Mouse (Mus musculus) CH12.LX (cell line): ENCODE data around the gene Acvr1. TPM values are rescaled to one million over a fixed set of nuclear protein-coding genes. Genes with fewer than 3 reads are reported as not detected.

ENCODE experiments used
- DNase-seq: peaks from one replicate; pipeline ENCODE4 v3.0.0-alpha.2; 2013; ENCODE audit errors: extremely low read depth
- H3K27ac ChIP-seq: 2 replicates; pipeline ENCODE4 v1.5.1; 2012; ENCODE audit warnings: low read depth, mild to moderate bottlenecking, control low read depth, moderate library complexity; ENCODE audit not compliant: insufficient read depth
- H3K27me3 ChIP-seq: replicated peaks from 2 replicates; pipeline ENCODE3; 2012; ENCODE audit warnings: inconsistent platforms
- H3K36me3 ChIP-seq, 2 experiments: replicated peaks in 1 of 2; 2 replicates each; pipeline versions ENCODE3 to v1.6.1; 2012; ENCODE audit warnings: inconsistent platforms in 1 of 2, low read length in 1 of 2, mild to moderate bottlenecking in 1 of 2, mixed read lengths in 1 of 2, moderate library complexity in 1 of 2; ENCODE audit not compliant: control insufficient read depth in 1 of 2, insufficient read depth in 1 of 2
- H3K4me1 ChIP-seq, 2 experiments: 2 replicates each; pipeline ENCODE4 v1.6.1; 2012; ENCODE audit warnings: inconsistent platforms in 1 of 2, moderate library complexity in 1 of 2; ENCODE audit not compliant: insufficient read depth in 2 of 2, control insufficient read depth in 1 of 2
- H3K4me2 ChIP-seq: 2 replicates; pipeline ENCODE4 v1.6.1; 2012; ENCODE audit warnings: low read depth, mild to moderate bottlenecking, control low read depth; ENCODE audit not compliant: poor library complexity, insufficient read depth, severe bottlenecking
- H3K4me3 ChIP-seq, 3 experiments: fragments of 150-350 bp in 1 of 3; sonication (generic) in 1 of 3; replicated peaks in 1 of 3; 2 replicates each; pipeline versions ENCODE3 to v1.5.1; 2011 to 2012; ENCODE audit warnings: low read depth in 2 of 3, low read length in 2 of 3, mild to moderate bottlenecking in 2 of 3, moderate library complexity in 2 of 3, control low read depth in 1 of 3, improper control_type of control experiment in 1 of 3, inconsistent platforms in 1 of 3, mixed read lengths in 1 of 3; ENCODE audit not compliant: poor library complexity in 1 of 3
- H3K79me2 ChIP-seq: replicated peaks from 2 replicates; pipeline ENCODE4 v1.6.1; 2012; ENCODE audit warnings: mild to moderate bottlenecking, moderate library complexity; ENCODE audit not compliant: control insufficient read depth, poor library complexity, insufficient read depth, severe bottlenecking; ENCODE audit errors: extremely low read depth
- H3K9ac ChIP-seq: 2 replicates; pipeline ENCODE4 v1.6.1; 2012; ENCODE audit warnings: low read depth, mild to moderate bottlenecking, control low read depth, moderate library complexity; ENCODE audit not compliant: insufficient read depth
- H3K9me3 ChIP-seq: replicated peaks from 2 replicates; pipeline ENCODE3; 2012; ENCODE audit warnings: low read length, inconsistent platforms, mixed read lengths
- BHLHE40 ChIP-seq: IDR thresholded peaks from 2 replicates; pipeline ENCODE4 v1.6.1; 2011; ENCODE audit warnings: mild to moderate bottlenecking, low read depth, low read length, improper control_type of control experiment
- CHD2 ChIP-seq: IDR thresholded peaks from 2 replicates; pipeline ENCODE4 v1.6.1; 2011; ENCODE audit warnings: low read length, improper control_type of control experiment
- CTCF ChIP-seq, 2 experiments: IDR thresholded peaks in 1 of 2; conservative IDR thresholded peaks in 1 of 2; 2 replicates each; pipeline ENCODE4 v1.5.1; 2011 to 2012; ENCODE audit warnings: low read depth in 2 of 2, low read length in 2 of 2, improper control_type of control experiment in 1 of 2, inconsistent platforms in 1 of 2, mild to moderate bottlenecking in 1 of 2, moderate library complexity in 1 of 2
- E2F4 ChIP-seq: IDR thresholded peaks from 2 replicates; pipeline ENCODE4 v1.6.1; 2011; ENCODE audit warnings: low read depth, low read length, improper control_type of control experiment; ENCODE audit not compliant: insufficient replicate concordance
- GABPA ChIP-seq: IDR thresholded peaks from 2 replicates; pipeline ENCODE4 v1.6.1; 2012; ENCODE audit warnings: low read depth, low read length, improper control_type of control experiment, inconsistent platforms; ENCODE audit not compliant: insufficient replicate concordance
- IRF4 ChIP-seq: IDR thresholded peaks from 2 replicates; pipeline ENCODE4 v1.6.1; 2014; ENCODE audit warnings: low read depth, mild to moderate bottlenecking, inconsistent platforms, low read length, improper control_type of control experiment
- JUN ChIP-seq: IDR thresholded peaks from 2 replicates; pipeline ENCODE4 v1.6.1; 2011; ENCODE audit warnings: low read depth, mild to moderate bottlenecking, low read length, improper control_type of control experiment, moderate library complexity; ENCODE audit not compliant: insufficient read depth
- MAX ChIP-seq: IDR thresholded peaks from 2 replicates; pipeline ENCODE4 v1.6.1; 2011; ENCODE audit warnings: low read length, improper control_type of control experiment
- MEF2A ChIP-seq: IDR thresholded peaks from 2 replicates; pipeline ENCODE4 v1.6.1; 2014; ENCODE audit warnings: low read depth, mild to moderate bottlenecking, inconsistent platforms, low read length, improper control_type of control experiment, borderline replicate concordance
- MYC ChIP-seq: IDR thresholded peaks from 2 replicates; pipeline ENCODE4 v1.6.1; 2011; ENCODE audit warnings: low read depth, mild to moderate bottlenecking, improper control_type of control experiment, low read length
- NELFE ChIP-seq: IDR thresholded peaks from 2 replicates; pipeline ENCODE4 v1.6.1; 2011; ENCODE audit warnings: low read depth, low read length, improper control_type of control experiment
- POLR2A ChIP-seq: IDR thresholded peaks from 2 replicates; pipeline ENCODE4 v1.6.1; 2011; ENCODE audit warnings: low read depth, mild to moderate bottlenecking, improper control_type of control experiment, low read length
- RAD21 ChIP-seq: IDR thresholded peaks from 2 replicates; pipeline ENCODE4 v1.6.1; 2011; ENCODE audit warnings: low read depth, mild to moderate bottlenecking, low read length, improper control_type of control experiment, moderate library complexity
- RCOR1 ChIP-seq: conservative IDR thresholded peaks from 2 replicates; pipeline ENCODE4 v1.6.1; 2012; ENCODE audit warnings: low read depth, mild to moderate bottlenecking, inconsistent platforms, low read length, improper control_type of control experiment
- SIN3A ChIP-seq: IDR thresholded peaks from 2 replicates; pipeline ENCODE4 v1.6.1; 2012; ENCODE audit warnings: low read length, improper control_type of control experiment, inconsistent platforms
- SMC3 ChIP-seq: IDR thresholded peaks from 2 replicates; pipeline ENCODE4 v1.6.1; 2011; ENCODE audit warnings: low read depth, low read length, improper control_type of control experiment
- TCF12 ChIP-seq: IDR thresholded peaks from 2 replicates; pipeline ENCODE4 v1.6.1; 2014; ENCODE audit warnings: low read depth, mild to moderate bottlenecking, inconsistent platforms, low read length, improper control_type of control experiment
- UBTF ChIP-seq: IDR thresholded peaks from 2 replicates; pipeline ENCODE4 v1.6.1; 2012; ENCODE audit warnings: low read depth, mild to moderate bottlenecking, inconsistent platforms, low read length, improper control_type of control experiment, moderate library complexity
- USF2 ChIP-seq: conservative IDR thresholded peaks from 2 replicates; pipeline ENCODE4 v1.6.1; 2011; ENCODE audit warnings: low read depth, low read length, improper control_type of control experiment
- ZC3H11A ChIP-seq: IDR thresholded peaks from 2 replicates; pipeline ENCODE4 v1.6.1; 2012; ENCODE audit warnings: low read depth, mild to moderate bottlenecking, inconsistent platforms, low read length, improper control_type of control experiment
- ZKSCAN1 ChIP-seq: IDR thresholded peaks from 2 replicates; pipeline ENCODE4 v1.6.1; 2012; ENCODE audit warnings: low read depth, inconsistent platforms, low read length, improper control_type of control experiment, borderline replicate concordance
- ZMIZ1 ChIP-seq: IDR thresholded peaks from 2 replicates; pipeline ENCODE4 v1.6.1; 2012; ENCODE audit warnings: low read depth, mild to moderate bottlenecking, inconsistent platforms, low read length, improper control_type of control experiment
- ZNF384 ChIP-seq: IDR thresholded peaks from 2 replicates; pipeline ENCODE4 v1.6.1; 2012; ENCODE audit warnings: low read depth, low read length, improper control_type of control experiment, inconsistent platforms
- dilution Hi-C: fragments of 300-500 bp; cut with MboI; formaldehyde crosslinking; loops from 2 replicates; pipeline ENCODE4 v1.14.3; 2020; ENCODE audit warnings: low sequenced_read_pairs; ENCODE audit not compliant: extremely low pct_unique_long_range_greater_than_20kb, extremely low pct_ligation_motif_present
- in situ Hi-C: fragments of 300-500 bp; cut with MboI; formaldehyde crosslinking; loops from 3 replicates; pipeline ENCODE4 v1.14.3; 2019; ENCODE audit warnings: low sequenced_read_pairs, low pct_ligation_motif_present, low pct_unique_long_range_greater_than_20kb, mixed read lengths
- polyA plus RNA-seq: library from polyadenylated mRNA; unstranded; fragments of >175 nt; gene quantifications from 2 replicates; pipeline ENCODE4 v1.2.1, GENCODE M21; 2012; ENCODE audit warnings: low read depth; ENCODE audit not compliant: insufficient read length
- total RNA-seq, 2 experiments: library from RNA; depleted of rRNA; stranded (reverse); fragments of 300-350 nt in 1 of 2; fragments of >200 nt in 1 of 2; gene quantifications; 2 replicates each; pipeline ENCODE4 v1.2.3; 2012 to 2014

Acvr1 gene
- total and polyA plus RNA-seq, 3 experiments, result not detected

DNA sequence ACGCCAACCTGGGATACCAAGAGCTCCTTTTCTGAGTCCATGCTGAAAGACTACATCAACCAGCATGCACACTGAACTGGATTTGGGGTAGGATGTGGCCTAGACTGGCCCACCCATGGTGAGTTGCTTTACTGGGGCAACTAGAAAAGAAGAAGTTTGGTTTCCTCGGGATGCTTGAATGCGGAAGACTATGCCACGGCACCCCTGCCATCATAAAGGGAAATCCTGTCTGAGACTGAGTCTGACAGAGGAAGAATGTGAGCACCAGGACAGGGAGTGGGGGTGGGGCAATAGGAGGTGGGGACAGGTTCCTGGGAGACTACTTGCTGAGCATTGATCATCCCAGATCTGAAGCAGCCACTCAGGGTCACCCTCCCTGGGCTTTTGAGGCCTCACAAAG lies 32.6 kb downstream of the Acvr1 start:
- dilution Hi-C loops, result no loop called here
- in situ Hi-C loops, result no loop called here

DNA sequence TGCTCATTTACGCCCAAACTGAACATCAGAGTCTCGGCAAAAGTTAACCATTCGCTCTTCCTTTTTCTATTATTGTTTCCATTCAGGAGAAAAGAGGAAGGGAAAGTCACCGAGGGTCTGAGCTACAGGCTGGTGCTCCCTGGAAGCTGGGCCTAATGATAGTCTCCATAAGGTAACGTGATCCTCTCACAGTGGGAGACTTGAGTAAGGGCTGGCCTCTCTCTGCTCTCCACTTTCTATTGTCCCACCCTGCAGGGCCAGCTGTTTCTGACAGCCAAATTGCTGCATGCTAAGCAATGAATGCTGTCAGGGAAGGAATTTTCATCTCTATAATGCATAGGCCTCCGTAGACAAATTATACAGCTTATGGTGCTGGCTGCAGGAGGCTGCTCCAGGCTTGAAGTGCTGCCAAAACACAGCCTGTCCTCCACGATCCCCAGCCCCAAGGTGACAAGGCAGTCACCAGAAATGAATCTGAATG lies 33.4 kb downstream of the Acvr1 start:
- Histone ChIP-seq H3K4me2 (no peak overlapping the region), H3K27ac (no peak overlapping the region)
- dilution Hi-C loops, result no loop called here
- DNase-seq, result no peak
- TF ChIP-seq SIN3A (no peak), USF2 (no peak), ZMIZ1 (no peak), ZKSCAN1 (no peak)
- TF ChIP-seq, all 38 proteins: peak for 0
- no peaks in the 10 kb centered on the region for H3K36me3 ChIP-seq
- in situ Hi-C loops, result no loop called here
- H3K9ac ChIP-seq, result no peak overlapping the region
- peaks cover 42% of the 10 kb centered on the region for H3K9me3 ChIP-seq
- H3K4me3 ChIP-seq, result no peak overlapping the region
- no peaks in the 10 kb centered on the region for H3K79me2 ChIP-seq
- H3K4me1 ChIP-seq, result no peaks in the 10 kb centered on the region
- H3K27me3 ChIP-seq, result no peaks in the 10 kb centered on the region

More for the DNA sequence above, 32.6 kb downstream of the Acvr1 start:
- no peaks in the 10 kb centered on the region for H3K79me2 ChIP-seq
- H3K36me3 ChIP-seq, result no peaks in the 10 kb centered on the region
- no peak overlapping the region for H3K9ac ChIP-seq
- peaks cover 41% of the 10 kb centered on the region for H3K9me3 ChIP-seq
- H3K27me3 ChIP-seq, result no peaks in the 10 kb centered on the region
- H3K4me2 ChIP-seq, result no peak overlapping the region
- no peak for TF ChIP-seq IRF4
- TF ChIP-seq SMC3, result no peak
- TF ChIP-seq ZC3H11A, result no peak
- no peak for TF ChIP-seq E2F4
- no peak for TF ChIP-seq RAD21
- no peak for TF ChIP-seq MYC
- no peak for TF ChIP-seq GABPA
- no peak for TF ChIP-seq MEF2A
- no peak for TF ChIP-seq NELFE
- no peak for TF ChIP-seq CHD2
- no peak for TF ChIP-seq MAX
- TF ChIP-seq JUN, result no peak
- TF ChIP-seq BHLHE40, result no peak
- TF ChIP-seq USF2, result no peak
- no peak for TF ChIP-seq CTCF (conservative IDR thresholded peaks at IDR 0.05 in 1 of 2, IDR thresholded peaks at IDR 0.05 in 1 of 2; ENCODE audit: low read depth in 2 of 2, low read length in 2 of 2)
- TF ChIP-seq ZNF384, result no peak
- no peak for TF ChIP-seq POLR2A
- TF ChIP-seq RCOR1, result no peak
- no peak for TF ChIP-seq UBTF
- no peak for TF ChIP-seq TCF12
- no peak for DNase-seq
- H3K4me3 ChIP-seq, result no peak overlapping the region
- no peak overlapping the region for H3K27ac ChIP-seq
- H3K4me1 ChIP-seq, result no peaks in the 10 kb centered on the region
